Mouse (Mus musculus) hindbrain, embryonic 14.5 days (tissue): ENCODE data around the gene Zfp579. TPM values are rescaled to one million over a fixed set of nuclear protein-coding genes. Genes with fewer than 3 reads are reported as not detected.
"Not testable (repeated sequence)": the region's sequence is repeated elsewhere in the genome, so short reads cannot be mapped to it uniquely, and the experiment has no call there.

Experiments used
- ATAC-seq: fragments of 200-750 bp; cut with Nextera tagmentation; 2 replicates; pipeline ENCODE4 v1.8.0; 2017; ENCODE audit warnings: moderate number of reproducible peaks, mild to moderate bottlenecking, moderate TSS enrichment, moderate library complexity; ENCODE audit not compliant: low FRiP score
- DNase-seq: peaks from one replicate; pipeline ENCODE4 v3.0.0-alpha.2; 2015; ENCODE audit warnings: low spot score
- H3K27ac ChIP-seq: fragments of 300-500 bp; sonication (generic); 2 replicates; pipeline ENCODE4 v1.5.1; 2014; ENCODE audit warnings: mild to moderate bottlenecking, moderate library complexity
- H3K27me3 ChIP-seq: fragments of 300-500 bp; sonication (generic); 2 replicates; pipeline ENCODE4 v1.6.1; 2014; ENCODE audit warnings: mild to moderate bottlenecking, low read length, mixed read lengths; ENCODE audit not compliant: control insufficient read depth, insufficient read depth
- H3K36me3 ChIP-seq: fragments of 300-500 bp; sonication (generic); replicated peaks from 2 replicates; pipeline ENCODE4 v1.6.1; 2014; ENCODE audit not compliant: control insufficient read depth, insufficient read depth
- H3K4me1 ChIP-seq: fragments of 300-500 bp; sonication (generic); replicated peaks from 2 replicates; pipeline ENCODE4 v1.6.1; 2014; ENCODE audit warnings: antibody characterized with exemption, low read length, mixed read lengths; ENCODE audit not compliant: control insufficient read depth, insufficient read depth
- H3K4me2 ChIP-seq: fragments of 300-500 bp; sonication (generic); replicated peaks from 2 replicates; pipeline ENCODE4 v1.6.1; 2014; ENCODE audit warnings: mild to moderate bottlenecking, moderate library complexity
- H3K4me3 ChIP-seq: fragments of 300-500 bp; sonication (generic); replicated peaks from 2 replicates; pipeline ENCODE4 v1.5.1; 2014; ENCODE audit warnings: mild to moderate bottlenecking, low read length
- H3K9ac ChIP-seq: fragments of 300-500 bp; sonication (generic); 2 replicates; pipeline ENCODE4 v1.6.1; 2014
- H3K9me3 ChIP-seq: fragments of 300-500 bp; sonication (generic); 2 replicates; pipeline ENCODE4 v1.6.1; 2016; ENCODE audit warnings: low read length; ENCODE audit not compliant: control insufficient read depth
- WGBS: fragments of 180-500 bp; shearing (Covaris S2); extraction: QIAGEN DNeasy Blood & Tissue Kit; methylation state at CpG from one replicate; pipeline ENCODE4 v1.1.7; 2014; 5-methylcytosine and 5-hydroxymethylcytosine counted together
- polyA plus RNA-seq: library from polyadenylated mRNA; unstranded; fragments of >200 nt; fragmentation: Nextera tagmentation; extraction: Ambion mirVana; gene quantifications from 2 replicates; pipeline ENCODE4 v1.2.1, GENCODE M21; 2014

Gene Zfp579
- polyA plus RNA-seq, 1 experiment from 2014 or later, result 55.4 TPM

- Histone ChIP-seq H3K4me1 (no peaks in the 10 kb centered on the region), H3K9me3 (peaks cover 26% of the 10 kb centered on the region), H3K36me3 (peaks cover 88% of the 10 kb centered on the region), H3K4me2 (no peak overlapping the region), H3K27me3 (no peaks in the 10 kb centered on the region), H3K27ac (no peak overlapping the region), H3K9ac (no peak overlapping the region), H3K4me3 (no peak overlapping the region)
- ATAC-seq (no peak), DNase-seq (no peak)
- WGBS, result 74% methylated on average over 46 of the region's 46 CpGs
These were observed 35.5 kb upstream of the Zfp579 start for GRCm38 (mm10) chr7:5031496-5031895.

GRCm38 (mm10) chr7:5030554-5031275, 34.8 kb upstream of the Zfp579 start:
- H3K4me2 ChIP-seq, result no peak overlapping the region
- H3K4me1 ChIP-seq, result no peaks in the 10 kb centered on the region
- H3K27ac ChIP-seq, result no peak overlapping the region
- no peak overlapping the region for H3K9ac ChIP-seq
- WGBS, result 82% methylated on average over 63 of the region's 63 CpGs
- H3K36me3 ChIP-seq, result peaks cover 80% of the 10 kb centered on the region
- H3K27me3 ChIP-seq, result no peaks in the 10 kb centered on the region
- H3K4me3 ChIP-seq, result no peak overlapping the region
- ATAC-seq (no peak), DNase-seq (no peak)
- peaks cover 26% of the 10 kb centered on the region for H3K9me3 ChIP-seq

- no peaks in the 10 kb centered on the region for H3K4me1 ChIP-seq
- no peaks in the 10 kb centered on the region for H3K27me3 ChIP-seq
- peaks cover 26% of the 10 kb centered on the region for H3K9me3 ChIP-seq
- no peak overlapping the region for H3K27ac ChIP-seq
- 93% methylated on average over 21 of the region's 21 CpGs for WGBS
- 0 out of 2 replicates have a peak overlapping the region, but pooled peaks have one; percentile 7 for H3K4me3 ChIP-seq
- no peak overlapping the region for H3K9ac ChIP-seq
- DNase-seq (no peak), ATAC-seq (no peak)
- peaks cover 72% of the 10 kb centered on the region for H3K36me3 ChIP-seq
- H3K4me2 ChIP-seq, result no peak overlapping the region
These were observed 34.0 kb upstream of the Zfp579 start for GRCm38 (mm10) chr7:5029946-5030345.

GRCm38 (mm10) chr7:5029543-5029942, 33.6 kb upstream of the Zfp579 start:
- H3K36me3 ChIP-seq, result peaks cover 69% of the 10 kb centered on the region
- peaks cover 26% of the 10 kb centered on the region for H3K9me3 ChIP-seq
- H3K9ac ChIP-seq, result no peak overlapping the region
- H3K4me2 ChIP-seq, result no peak overlapping the region
- no peaks in the 10 kb centered on the region for H3K4me1 ChIP-seq
- H3K27me3 ChIP-seq, result no peaks in the 10 kb centered on the region
- ATAC-seq (no peak), DNase-seq (no peak)
- 0 out of 2 replicates have a peak overlapping the region, but pooled peaks have one; percentile 7 for H3K4me3 ChIP-seq
- WGBS, result 97% methylated on average over 22 of the region's 22 CpGs
- H3K27ac ChIP-seq, result no peak overlapping the region

- DNase-seq, result no peak
- Histone ChIP-seq H3K4me1 (peaks cover 15% of the 10 kb centered on the region), H3K9ac (peak overlapping the region; percentile 95), H3K27ac (peak overlapping the region; percentile 86), H3K27me3 (no peaks in the 10 kb centered on the region), H3K4me2 (peak overlapping the region; percentile 66), H3K4me3 (peak overlapping the region; percentile 90), H3K9me3 (no peaks in the 10 kb centered on the region), H3K36me3 (peaks cover 20% of the 10 kb centered on the region)
- 54% methylated on average over 5 of the region's 5 CpGs for WGBS
- ATAC-seq, result no peak
These were observed 25.2 kb upstream of the Zfp579 start for GRCm38 (mm10) chr7:5021197-5021596.

- H3K9me3 ChIP-seq, result no peaks in the 10 kb centered on the region
- DNase-seq (no peak), ATAC-seq (peak; percentile 49; the same call in 1 of the 2 replicates)
- peaks cover 20% of the 10 kb centered on the region for H3K36me3 ChIP-seq
- H3K9ac ChIP-seq, result peak overlapping the region; percentile 95
- H3K4me3 ChIP-seq, result peak overlapping the region; percentile 90
- no peaks in the 10 kb centered on the region for H3K27me3 ChIP-seq
- H3K4me2 ChIP-seq, result peak overlapping the region; percentile 66
- WGBS, result under 1% methylated on average over 15 of the region's 15 CpGs
- peak overlapping the region; percentile 86 for H3K27ac ChIP-seq
- H3K4me1 ChIP-seq, result peaks cover 20% of the 10 kb centered on the region
These were observed 24.7 kb upstream of the Zfp579 start for GRCm38 (mm10) chr7:5020685-5021084.

GRCm38 (mm10) chr7:5020000-5020681, 24.2 kb upstream of the Zfp579 start, which contains the start of the genes Zfp865 and Ccdc106:
Zfp865 (plus strand) TSS chr7:5020376.
Ccdc106 (plus strand) TSS chr7:5020553.
- peaks cover 20% of the 10 kb centered on the region for H3K36me3 ChIP-seq
- WGBS, result under 1% methylated on average over 49 of the region's 49 CpGs
- no peaks in the 10 kb centered on the region for H3K27me3 ChIP-seq
- H3K4me2 ChIP-seq, result peak within 1 kb of the TSS; percentile 66
- peak within 1 kb of the TSS; percentile 90 for H3K4me3 ChIP-seq
- H3K9ac ChIP-seq, result peak within 1 kb of the TSS; percentile 95
- DNase-seq (peak; percentile 99), ATAC-seq (peak; percentile 92)
- no peaks in the 10 kb centered on the region for H3K9me3 ChIP-seq
- peaks cover 20% of the 10 kb centered on the region for H3K4me1 ChIP-seq
- H3K27ac ChIP-seq, result peak within 1 kb of the TSS; percentile 86

- ATAC-seq, DNase-seq, H3K9me3 ChIP-seq, H3K27me3 ChIP-seq: not testable (repeated sequence)
- peak overlapping the region; percentile 86 for H3K27ac ChIP-seq
- H3K36me3 ChIP-seq, result peaks cover 20% of the 10 kb centered on the region
- peaks cover 20% of the 10 kb centered on the region for H3K4me1 ChIP-seq
- H3K9ac ChIP-seq, result 0 out of 2 replicates have a peak overlapping the region, but pooled peaks have one; percentile 95
- peak overlapping the region; percentile 66 for H3K4me2 ChIP-seq
- WGBS, result 34% methylated on average over 8 of the region's 8 CpGs
- H3K4me3 ChIP-seq, result peak overlapping the region; percentile 90
These were observed 23.6 kb upstream of the Zfp579 start for GRCm38 (mm10) chr7:5019576-5019975.

- Histone ChIP-seq H3K4me1 (peaks cover 20% of the 10 kb centered on the region), H3K4me3 (no peak overlapping the region), H3K27me3 (no peaks in the 10 kb centered on the region), H3K27ac (no peak overlapping the region), H3K36me3 (peaks cover 15% of the 10 kb centered on the region), H3K9me3 (no peaks in the 10 kb centered on the region), H3K4me2 (no peak overlapping the region), H3K9ac (no peak overlapping the region)
- DNase-seq (no peak), ATAC-seq (no peak)
- 96% methylated on average over 21 of the region's 21 CpGs for WGBS
These were observed 22.0 kb upstream of the Zfp579 start for GRCm38 (mm10) chr7:5017931-5018330.
